Mouse (Mus musculus) monocyte, adult 5-6 weeks (primary cell): ENCODE data around the gene 1700020D05Rik. TPM values are rescaled to one million over a fixed set of nuclear protein-coding genes. Genes with fewer than 3 reads are reported as not detected.

Experiments
- ATAC-seq: fragments of 153-309, 156-312 bp; replicated peaks from 2 replicates; pipeline ENCODE4 v1.8.0; 2017; ENCODE audit warnings: mild to moderate bottlenecking; ENCODE audit not compliant: low TSS enrichment, insufficient number of reproducible peaks, severe bottlenecking, poor library complexity, low FRiP score
- total RNA-seq: library from RNA; stranded (forward); fragments of 200-1000, 200-491, 200-594 nt; gene quantifications from 3 replicates; pipeline ENCODE4 v1.2.3, GENCODE M21; 2017

1700020D05Rik gene
- total RNA-seq, 1 experiment from 2014 or later = 0.29 TPM

- ATAC-seq = no peak
These were observed 45.7 kb downstream of the 1700020D05Rik start, which contains the start of gene Ccdc85b for GRCm38 (mm10) chr19:5457746-5458442. Ccdc85b (minus strand) TSS chr19:5457894.

- peak; percentile 71 for ATAC-seq
These were observed 46.5 kb downstream of the 1700020D05Rik start for GRCm38 (mm10) chr19:5456922-5457745.

- no peak for ATAC-seq
These were observed 47.2 kb downstream of the 1700020D05Rik start for GRCm38 (mm10) chr19:5456241-5456921.

- ATAC-seq = no peak
These were observed 48.0 kb downstream of the 1700020D05Rik start for GRCm38 (mm10) chr19:5455568-5455967.

GRCm38 (mm10) chr19:5455037-5455436, 48.5 kb downstream of the 1700020D05Rik start:
- ATAC-seq = no peak

Other genes starting within 250 kb of the 1700020D05Rik start
- 11.1 to 32.0 TPM (median 19.2 TPM) in 3 replicates for gene Pacs1, start 230.7 kb downstream of the 1700020D05Rik start, total RNA-seq
- gene Sf3b2, start 208.3 kb downstream of the 1700020D05Rik start, total RNA-seq = 229 to 250 TPM (median 247 TPM) in 3 replicates
- not detected in 3 replicates for gene Gal3st3, start 205.5 kb downstream of the 1700020D05Rik start, total RNA-seq
- not detected in 3 replicates for gene Catsper1, start 168.0 kb downstream of the 1700020D05Rik start, total RNA-seq
- 1.1 TPM in 1 of 3 replicates, not detected in the others for gene Cst6, start 154.2 kb downstream of the 1700020D05Rik start, total RNA-seq
- 29.9 to 38.8 TPM (median 33.8 TPM) in 3 replicates for gene Eif1ad, start 137.0 kb downstream of the 1700020D05Rik start, total RNA-seq
- gene Banf1, start 136.6 kb downstream of the 1700020D05Rik start, total RNA-seq = 9.9 to 29.1 TPM (median 22.3 TPM) in 3 replicates
- 133 to 142 TPM (median 133 TPM) in 3 replicates for gene Sart1, start 115.1 kb downstream of the 1700020D05Rik start, total RNA-seq
- gene Tsga10ip, start 101.3 kb downstream of the 1700020D05Rik start, total RNA-seq = not detected in 3 replicates
- 111 to 135 TPM (median 121 TPM) in 3 replicates for gene Drap1, start 78.8 kb downstream of the 1700020D05Rik start, total RNA-seq
- 10.6 to 20.5 TPM (median 14.0 TPM) in 3 replicates for gene AI837181, start 78.6 kb downstream of the 1700020D05Rik start, total RNA-seq
- gene Fosl1, start 56.2 kb downstream of the 1700020D05Rik start, total RNA-seq = 0.49 to 2.6 TPM (median 2.0 TPM) in 3 replicates
- gene Ccdc85b, start 45.9 kb downstream of the 1700020D05Rik start, total RNA-seq = 1.2 to 4.1 TPM (median 3.8 TPM) in 3 replicates
- gene Fibp, start 43.2 kb downstream of the 1700020D05Rik start, total RNA-seq = 71.3 to 104 TPM (median 95.3 TPM) in 3 replicates
- 113 to 416 TPM (median 150 TPM) in 3 replicates for gene Ctsw, start 35.3 kb downstream of the 1700020D05Rik start, total RNA-seq
- 2.0 to 5.9 TPM in 2 of 3 replicates, not detected in the other for gene Efemp2, start 29.8 kb downstream of the 1700020D05Rik start, total RNA-seq
- 8.7 to 20.2 TPM (median 11.6 TPM) in 3 replicates for gene Mus81, start 15.4 kb downstream of the 1700020D05Rik start, total RNA-seq
- gene Cfl1, start 13.3 kb downstream of the 1700020D05Rik start, total RNA-seq = 931 to 1,266 TPM (median 1,127 TPM) in 3 replicates
- gene Snx32, start 6.8 kb upstream of the 1700020D05Rik start, total RNA-seq = 2.4 to 6.9 TPM (median 4.7 TPM) in 3 replicates
- gene Ovol1, start 56.9 kb upstream of the 1700020D05Rik start, total RNA-seq = not detected in 3 replicates
- gene Ap5b1, start 64.2 kb upstream of the 1700020D05Rik start, total RNA-seq = 13.2 to 18.0 TPM (median 16.1 TPM) in 3 replicates
- gene Rnaseh2c, start 98.1 kb upstream of the 1700020D05Rik start, total RNA-seq = 71.5 to 138 TPM (median 136 TPM) in 3 replicates
- 65.5 to 109 TPM (median 99.2 TPM) in 3 replicates for gene Kat5, start 106.5 kb upstream of the 1700020D05Rik start, total RNA-seq
- gene Rela, start 133.7 kb upstream of the 1700020D05Rik start, total RNA-seq = 58.6 to 89.7 TPM (median 73.2 TPM) in 3 replicates
- gene Sipa1, start 159.9 kb upstream of the 1700020D05Rik start, total RNA-seq = 83.5 to 149 TPM (median 83.8 TPM) in 3 replicates
- gene Map3k11, start 185.0 kb upstream of the 1700020D05Rik start, total RNA-seq = 41.8 to 57.5 TPM (median 46.8 TPM) in 3 replicates
- gene Pcnx3, start 185.1 kb upstream of the 1700020D05Rik start, total RNA-seq = 13.3 to 41.9 TPM (median 22.3 TPM) in 3 replicates
- gene Kcnk7, start 200.6 kb upstream of the 1700020D05Rik start, total RNA-seq = 1.3 TPM in 2 of 3 replicates, not detected in the other
- gene Ehbp1l1, start 222.5 kb upstream of the 1700020D05Rik start, total RNA-seq = 141 to 192 TPM (median 174 TPM) in 3 replicates
- 33.1 to 54.4 TPM (median 45.1 TPM) in 3 replicates for gene Fam89b, start 225.9 kb upstream of the 1700020D05Rik start, total RNA-seq
- 1.2 to 9.7 TPM (median 2.2 TPM) in 3 replicates for gene Ltbp3, start 237.1 kb upstream of the 1700020D05Rik start, total RNA-seq